ENCODE assay signal across 8 mouse cellular contexts in the genomic region with DNA sequence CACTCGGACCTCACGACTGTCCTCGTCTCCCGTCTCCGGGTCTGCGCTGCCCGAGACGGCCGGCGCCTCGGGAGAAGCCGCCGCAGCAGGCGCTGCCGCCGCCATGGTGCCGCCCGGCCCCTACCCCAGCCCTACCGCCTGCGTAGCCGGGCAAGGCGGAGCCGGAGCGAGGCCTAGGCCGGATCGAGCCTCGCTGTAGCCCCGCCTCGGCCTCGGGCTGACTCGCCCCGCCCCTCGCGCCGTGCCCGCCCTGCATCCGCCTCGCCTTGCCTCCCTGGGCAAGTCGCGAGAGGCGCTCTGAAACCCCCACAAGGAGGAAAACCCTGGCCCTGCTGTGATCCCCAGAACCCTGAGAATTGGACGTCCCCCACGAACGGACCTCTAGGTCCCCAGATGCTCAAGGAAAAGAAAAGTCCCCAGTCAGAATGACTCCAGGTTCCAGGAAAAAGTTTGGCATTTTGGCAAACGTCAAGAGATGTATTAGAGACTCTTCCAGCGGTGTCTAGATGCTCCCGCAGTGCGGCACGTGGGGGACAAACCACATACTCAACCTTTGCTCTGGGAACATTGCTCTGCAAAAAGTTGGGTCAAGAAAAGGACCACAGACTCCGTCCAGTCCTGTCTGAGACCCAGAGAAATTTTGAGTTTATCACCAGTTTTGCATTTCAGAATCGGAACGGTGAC. TPM values are rescaled to one million over a fixed set of nuclear protein-coding genes. Genes with fewer than 3 reads are reported as not detected.
A peak's percentile ranks its signal among the peaks of the same experiment; 100 is the strongest.
DNase-seq lines count a peak whose midpoint lies in the region; ATAC-seq lines count a peak whose summit lies in the region.

Gene Rasa2, minus strand, starts transcription at position 229 of the 684 bp plus-strand sequence.

- H3K9ac ChIP-seq in embryonic facial prominence, embryonic 14.5 days (ENCODE audit: low read depth, low read length): peak within 1 kb of the TSS; percentile 99
- peak within 1 kb of the TSS; percentile 96 for H3K9ac ChIP-seq in kidney, embryonic 14.5 days (ENCODE audit: low read depth, low read length)
- peak within 1 kb of the TSS; percentile 95 for H3K9ac ChIP-seq in limb, embryonic 15.5 days

- H3K4me2 ChIP-seq in embryonic facial prominence, embryonic 14.5 days (ENCODE audit: low read depth, low read length): peak within 1 kb of the TSS; percentile 84
- peak within 1 kb of the TSS; percentile 49 for H3K4me2 ChIP-seq in kidney, embryonic 14.5 days (replicated peaks; ENCODE audit: low read depth, low read length)
- peak within 1 kb of the TSS; percentile 80 for H3K4me2 ChIP-seq in limb, embryonic 15.5 days

- H3K4me3 ChIP-seq in embryonic facial prominence, embryonic 14.5 days (ENCODE audit: low read depth, low read length): peak within 1 kb of the TSS; percentile 93
- H3K4me3 ChIP-seq in kidney, embryonic 14.5 days (ENCODE audit: low read length): peak within 1 kb of the TSS; percentile 97
- H3K4me3 ChIP-seq in limb, embryonic 15.5 days: peak within 1 kb of the TSS; percentile 86

- 3% methylated on average over 28 of the region's 52 CpGs for WGBS in embryonic facial prominence, embryonic 14.5 days
- 2% methylated on average over 48 of the region's 52 CpGs for WGBS in kidney, embryonic 14.5 days
- WGBS in limb, embryonic 15.5 days: 2% methylated on average over 49 of the region's 52 CpGs

- peak; percentile 79 for DNase-seq in 3T3-L1 (ENCODE audit: low read depth, low spot score)
- DNase-seq in adrenal gland, postnatal 4 days (ENCODE audit: low spot score in 2 of 2): peak; percentile 81 to 82
- peak; percentile 96 for DNase-seq in embryonic facial prominence, embryonic 14.5 days (ENCODE audit: low spot score)
- DNase-seq in heart, adult 8-10 months (ENCODE audit: low spot score): peak; percentile 90
- DNase-seq in monocyte, adult 2 months (ENCODE audit: low read depth in 1 of 2, low spot score in 2 of 2): peak; percentile 66 to 84
- peak; percentile 92 to 94 for DNase-seq in spleen, postnatal 36 days (ENCODE audit: low spot score in 2 of 2)

- H3K36me3 ChIP-seq in embryonic facial prominence, embryonic 14.5 days (ENCODE audit: control insufficient read depth, insufficient read depth, low read length): no peaks in the 10 kb centered on the region
- no peaks in the 10 kb centered on the region for H3K36me3 ChIP-seq in kidney, embryonic 14.5 days (ENCODE audit: control insufficient read depth, insufficient read depth, low read length)
- H3K36me3 ChIP-seq in limb, embryonic 15.5 days: no peaks in the 10 kb centered on the region

- H3K27me3 ChIP-seq in embryonic facial prominence, embryonic 14.5 days (replicated peaks; ENCODE audit: control insufficient read depth, insufficient read depth, low read length): no peaks in the 10 kb centered on the region
- no peaks in the 10 kb centered on the region for H3K27me3 ChIP-seq in kidney, embryonic 14.5 days (ENCODE audit: control insufficient read depth, insufficient read depth, low read length)
- no peaks in the 10 kb centered on the region for H3K27me3 ChIP-seq in limb, embryonic 15.5 days

- peak within 1 kb of the TSS; percentile 98 for H3K27ac ChIP-seq in embryonic facial prominence, embryonic 14.5 days (replicated peaks; ENCODE audit: low read depth, low read length)
- peak within 1 kb of the TSS; percentile 98 for H3K27ac ChIP-seq in kidney, embryonic 14.5 days (ENCODE audit: low read depth, low read length)
- peak within 1 kb of the TSS; percentile 98 for H3K27ac ChIP-seq in limb, embryonic 15.5 days

- H3K4me1 ChIP-seq in embryonic facial prominence, embryonic 14.5 days (ENCODE audit: control insufficient read depth, insufficient read depth, low read length): no peaks in the 10 kb centered on the region
- peaks cover 13% of the 10 kb centered on the region; the same call in 1 of the 2 replicates for H3K4me1 ChIP-seq in kidney, embryonic 14.5 days (ENCODE audit: control insufficient read depth, insufficient read depth, low read length)
- peaks cover 12% of the 10 kb centered on the region; the same call in 1 of the 2 replicates for H3K4me1 ChIP-seq in limb, embryonic 15.5 days

- H3K9me3 ChIP-seq in embryonic facial prominence, embryonic 14.5 days (ENCODE audit: control insufficient read depth, low read length): no peaks in the 10 kb centered on the region
- no peaks in the 10 kb centered on the region for H3K9me3 ChIP-seq in kidney, embryonic 14.5 days (ENCODE audit: control insufficient read depth, low read length)
- H3K9me3 ChIP-seq in limb, embryonic 15.5 days: no peaks in the 10 kb centered on the region

- ATAC-seq in embryonic facial prominence, embryonic 14.5 days (ENCODE audit: low read depth): peak; percentile 99
- ATAC-seq in kidney, embryonic 14.5 days (ENCODE audit: low FRiP score, low TSS enrichment): peak; percentile 97
- peak; percentile 97 for ATAC-seq in limb, embryonic 15.5 days (ENCODE audit: insufficient number of reproducible peaks, low FRiP score, low TSS enrichment, low read depth)

RNA-seq across cellular contexts. Expression of gene Rasa2, which starts in this region (rescaled TPM):
- 10 to 100 TPM; 17.5 to 21.2 TPM for total RNA-seq in adrenal gland, postnatal 4 days (2021)
- polyA plus RNA-seq in embryonic facial prominence, embryonic 14.5 days (2014; fragmentation: Nextera tagmentation; extraction: Ambion mirVana): 16.7 and 17.9 TPM in 2 replicates
- total RNA-seq in heart, adult 8-10 months (2022): 1 to 10 TPM; 4.6 to 6.4 (median 5.4) TPM
- 14.5 and 18.9 TPM in 2 replicates for polyA plus RNA-seq in kidney, embryonic 14.5 days (2014; fragmentation: Nextera tagmentation; extraction: Ambion mirVana)
- 17.4 and 19.8 TPM in 2 replicates for polyA plus RNA-seq in limb, embryonic 15.5 days (2015; fragmentation: Nextera tagmentation; extraction: Ambion mirVana)

Comparison
In these comparisons a context has a peak if more than half of its experiments do, and no peak if none do; other contexts are left out.
1. Peak in every context shown above with its lines: DNase-seq, ATAC-seq, H3K4me3 ChIP-seq and H3K27ac ChIP-seq.